Mouse (Mus musculus) brown adipose tissue, adult 24 weeks (tissue): ENCODE results near the gene Calca. TPM values are rescaled to one million over a fixed set of nuclear protein-coding genes. Genes with fewer than 3 reads are reported as not detected.
"Not testable (repeated sequence)": the region's sequence is repeated elsewhere in the genome, so short reads cannot be mapped to it uniquely, and the experiment has no call there.

Experiments
- H3K27ac ChIP-seq: fragments of 200-500 bp; replicated peaks from 2 replicates; pipeline ENCODE4 v1.5.1; 2012; ENCODE audit warnings: low read depth, mild to moderate bottlenecking, low read length
- H3K4me1 ChIP-seq: fragments of 200-500 bp; 2 replicates; pipeline ENCODE4 v1.6.1; 2012; ENCODE audit warnings: low read length, mixed read lengths; ENCODE audit not compliant: control insufficient read depth, insufficient read depth, insufficient read length
- H3K4me3 ChIP-seq: fragments of 200-500 bp; 2 replicates; pipeline ENCODE4 v1.5.1; 2012; ENCODE audit warnings: low read depth, mild to moderate bottlenecking, low read length, moderate library complexity; ENCODE audit not compliant: insufficient read depth
- polyA plus RNA-seq: library from polyadenylated mRNA; stranded (reverse); fragments of >200 nt; gene quantifications from 2 replicates; pipeline ENCODE4 v1.2.4, GENCODE M21; 2012; ENCODE audit not compliant: missing spikeins, insufficient read depth, insufficient read length

Gene Calca
- 1.8 TPM in 1 of 2 replicates, not detected in the other for polyA plus RNA-seq

DNA sequence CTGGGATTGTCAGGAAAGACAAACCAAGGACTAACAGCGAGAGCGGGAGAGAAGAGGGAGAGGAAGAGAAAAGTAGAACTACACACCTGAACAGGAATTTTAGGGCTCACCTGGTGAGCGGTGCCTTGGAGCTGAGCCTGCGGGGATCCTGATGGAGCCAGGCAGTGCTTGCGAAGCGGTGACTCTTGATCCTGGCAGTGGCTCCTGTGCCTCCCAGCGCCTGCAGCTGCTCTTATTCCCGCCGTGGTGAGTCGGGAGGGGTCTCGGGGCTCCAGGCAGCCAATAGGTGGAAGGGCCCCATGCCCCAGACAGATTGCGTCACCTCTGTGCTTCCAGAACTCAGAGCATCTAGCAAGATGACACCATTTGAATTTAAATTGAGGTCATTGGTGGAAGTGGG lies at the start of gene Calca:
Calca (minus strand) TSS at position 256 of the 400 bp plus-strand sequence.
- Histone ChIP-seq H3K4me1 (no peaks in the 10 kb centered on the region), H3K4me3 (peak within 1 kb of the TSS; percentile 54), H3K27ac (no peak within 1 kb of the TSS)

DNA sequence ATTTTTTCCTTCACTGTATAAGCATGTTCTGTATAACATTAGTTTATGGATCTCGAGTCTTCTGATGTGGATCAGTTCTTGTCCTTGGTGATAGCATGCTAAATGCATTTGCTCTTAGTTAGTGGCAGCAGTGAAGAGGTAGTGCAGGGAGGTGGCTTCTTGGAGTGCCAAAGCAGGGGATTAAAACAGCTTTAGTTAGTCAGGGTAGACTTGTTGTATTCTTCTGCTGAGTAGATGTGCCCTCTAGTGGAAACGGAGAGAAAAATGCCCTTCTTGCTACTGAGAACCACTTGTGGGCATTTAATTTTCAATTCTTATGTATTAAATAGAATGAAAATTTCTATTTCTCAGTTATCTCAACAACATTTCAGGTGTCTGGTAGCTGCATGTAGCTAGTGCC lies 36.5 kb upstream of the Calca start:
- no peak overlapping the region for H3K27ac ChIP-seq
- no peak overlapping the region for H3K4me3 ChIP-seq
- H3K4me1 ChIP-seq = no peaks in the 10 kb centered on the region

DNA sequence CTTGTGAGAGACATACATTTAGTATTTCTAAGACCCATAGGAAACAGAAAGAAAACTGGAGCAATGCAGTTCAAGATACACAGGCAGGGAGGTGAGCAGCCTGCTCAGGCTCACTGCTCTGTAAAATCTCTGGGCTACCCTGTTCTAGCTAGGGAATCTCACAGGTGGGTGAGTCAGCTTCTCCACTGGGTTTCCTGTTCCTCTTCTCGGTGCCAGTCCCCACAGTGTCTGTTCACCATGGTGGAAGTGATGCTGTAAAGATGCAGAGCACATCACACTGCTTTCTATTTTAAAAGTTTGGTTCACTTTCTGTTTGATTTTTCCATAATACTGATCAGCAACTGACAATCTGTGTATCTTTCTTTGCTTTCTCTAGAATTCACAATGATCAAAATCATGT lies 35.2 kb upstream of the Calca start:
- no peak overlapping the region for H3K27ac ChIP-seq
- no peak overlapping the region for H3K4me3 ChIP-seq

DNA sequence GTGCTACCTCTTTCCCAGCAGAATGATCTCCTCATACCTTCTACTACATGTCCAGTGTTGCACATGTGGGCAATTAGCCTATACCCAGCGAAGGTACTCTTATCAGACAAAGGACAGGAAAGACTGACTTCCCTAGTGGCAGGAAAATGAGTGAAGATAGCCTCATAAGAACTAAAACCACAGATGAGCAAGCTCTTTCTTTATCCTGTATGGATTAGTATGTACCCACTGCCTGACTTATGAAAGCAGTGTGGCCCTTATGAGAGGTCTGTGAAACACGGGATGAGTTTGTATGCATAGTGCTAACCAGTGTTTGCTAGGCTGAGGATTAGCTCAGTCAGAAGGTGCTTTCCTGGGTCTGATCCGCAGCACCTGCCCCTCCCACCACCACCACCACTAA lies 13.6 kb upstream of the Calca start:
- Histone ChIP-seq H3K27ac (no peak overlapping the region), H3K4me3 (no peak overlapping the region), H3K4me1 (no peaks in the 10 kb centered on the region)

More for the DNA sequence above, 35.2 kb upstream of the Calca start:
- no peaks in the 10 kb centered on the region for H3K4me1 ChIP-seq

DNA sequence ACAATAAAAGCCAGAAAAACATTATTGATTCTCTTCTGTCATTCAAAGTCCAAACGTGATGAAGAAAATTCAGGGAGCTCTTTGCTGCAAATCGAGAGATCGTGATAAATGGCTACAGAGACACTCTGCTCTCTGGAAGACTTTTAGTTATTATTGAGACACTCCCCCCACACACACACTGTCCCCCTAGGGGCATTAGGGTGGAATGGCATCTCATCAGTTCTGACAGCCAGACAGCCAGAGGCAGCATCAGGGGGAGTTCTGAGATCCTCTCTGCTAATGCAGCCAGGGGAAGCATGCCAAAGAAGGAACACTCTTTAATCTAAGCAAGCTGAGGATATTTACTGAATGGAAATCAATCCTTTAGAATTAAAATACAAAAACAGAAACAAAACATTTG lies 12.6 kb upstream of the Calca start:
- Histone ChIP-seq H3K4me3 (no peak overlapping the region), H3K4me1 (no peaks in the 10 kb centered on the region), H3K27ac (no peak overlapping the region)

DNA sequence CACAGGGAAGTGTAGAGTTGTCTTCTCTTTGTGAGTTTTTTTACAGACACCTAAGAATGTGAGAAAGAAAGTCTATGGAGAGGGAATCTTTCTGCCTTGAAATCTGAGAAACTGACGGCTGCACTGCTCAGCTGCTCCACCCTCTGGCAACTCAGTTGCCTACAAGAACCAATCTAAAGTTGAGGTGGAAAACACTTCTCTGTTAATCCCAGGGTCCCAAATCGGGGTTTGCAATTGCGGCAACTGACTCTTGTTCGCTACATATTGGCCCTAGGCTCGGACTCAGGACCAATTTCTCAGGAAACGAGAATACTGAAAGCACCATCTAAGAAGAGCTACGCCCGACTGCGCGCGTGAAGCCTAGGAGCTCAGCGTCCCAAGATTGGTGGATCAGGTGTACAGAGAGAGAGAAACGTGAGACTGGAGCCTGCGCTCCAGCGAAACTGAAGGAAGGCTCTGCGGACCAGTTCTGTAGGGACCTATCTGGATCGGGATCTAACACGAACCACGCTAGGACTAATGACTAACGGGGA lies 522 bp downstream of the Calca start:
- peak overlapping the region; percentile 54 for H3K4me3 ChIP-seq
- no peak overlapping the region for H3K27ac ChIP-seq
- no peaks in the 10 kb centered on the region for H3K4me1 ChIP-seq

DNA sequence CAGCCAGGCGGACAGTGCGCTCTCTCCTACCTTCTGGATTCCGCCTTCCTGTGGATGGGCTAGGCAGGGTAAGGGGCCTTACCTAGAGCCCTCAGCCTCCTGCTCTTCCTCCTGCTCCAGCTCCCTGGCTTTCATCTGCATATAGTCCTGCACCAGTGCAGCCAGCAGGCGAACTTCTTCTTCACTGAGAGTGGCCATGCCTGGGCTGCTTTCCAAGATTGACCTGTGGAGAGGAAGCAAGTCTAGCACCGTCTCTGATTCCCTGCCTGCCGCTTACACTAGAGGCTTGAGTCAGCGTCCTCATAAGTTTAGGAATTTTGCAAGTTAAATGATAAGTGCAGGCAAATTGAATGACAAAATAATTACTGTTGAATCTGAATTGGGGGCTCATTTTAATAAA lies 1.8 kb downstream of the Calca start:
- Histone ChIP-seq H3K4me1 (no peaks in the 10 kb centered on the region), H3K4me3 (no peak overlapping the region), H3K27ac (no peak overlapping the region)

DNA sequence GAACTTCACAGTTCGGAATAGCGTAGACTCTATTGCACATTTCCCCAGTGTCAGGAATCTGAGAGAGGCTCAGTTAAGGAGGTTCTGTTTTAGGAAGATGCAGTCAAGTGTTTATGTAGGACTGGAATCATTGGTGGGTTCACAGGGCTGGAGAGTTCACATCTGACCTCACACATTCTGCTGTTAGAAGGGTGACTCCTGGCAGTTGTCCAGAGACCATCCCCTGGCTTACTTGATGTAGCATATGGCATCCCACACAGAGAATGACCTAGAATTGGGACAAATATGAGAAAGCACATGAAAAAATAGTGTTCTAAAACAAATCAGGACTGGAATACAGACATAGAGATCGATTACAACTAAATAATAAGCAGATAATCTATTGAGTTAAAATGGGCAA lies 10.2 kb downstream of the Calca start:
- H3K27ac ChIP-seq = no peak overlapping the region
- H3K4me1 ChIP-seq = no peaks in the 10 kb centered on the region
- H3K4me3 ChIP-seq = no peak overlapping the region

DNA sequence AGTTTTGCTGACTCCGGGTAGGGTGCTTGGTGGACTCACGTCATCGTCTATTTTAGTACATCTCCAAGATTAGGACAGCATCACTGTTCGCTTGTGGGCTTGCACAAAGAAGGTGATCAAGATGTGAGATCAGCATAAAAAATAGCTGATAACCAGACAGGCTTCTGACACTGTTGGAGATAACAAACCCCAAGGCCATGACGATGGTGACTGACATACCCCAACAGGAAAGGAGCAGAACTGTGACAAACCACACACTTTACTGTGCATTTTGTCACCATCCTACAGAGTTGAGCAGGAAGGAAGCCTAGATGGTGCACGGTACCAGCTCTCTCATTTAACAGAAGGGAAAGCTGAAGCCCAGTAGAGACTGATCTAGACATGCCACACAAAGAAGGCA lies 19.4 kb downstream of the Calca start:
- Histone ChIP-seq H3K4me1 (no peaks in the 10 kb centered on the region), H3K27ac (no peak overlapping the region), H3K4me3 (no peak overlapping the region)

DNA sequence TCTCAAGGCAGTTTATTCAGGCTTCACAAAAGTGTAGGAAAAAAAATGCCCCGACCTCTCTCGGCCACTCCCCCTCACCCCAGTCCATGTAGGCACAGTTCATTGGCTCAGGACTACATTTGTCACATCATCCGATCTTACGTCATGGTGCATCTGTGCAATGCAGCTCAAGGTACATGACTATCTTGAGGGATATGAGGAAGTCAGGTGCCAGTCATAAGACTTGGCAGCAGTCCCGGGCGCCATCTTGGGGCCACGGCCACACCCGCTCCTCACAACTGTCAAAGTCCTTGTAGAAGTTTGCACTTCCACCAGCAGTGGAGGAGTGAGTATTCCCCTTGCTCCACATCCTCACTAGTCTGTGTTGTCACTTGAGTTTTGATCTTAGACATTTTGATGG lies 41.8 kb downstream of the Calca start:
- not testable (repeated sequence) for H3K4me1 ChIP-seq, H3K4me3 ChIP-seq

DNA sequence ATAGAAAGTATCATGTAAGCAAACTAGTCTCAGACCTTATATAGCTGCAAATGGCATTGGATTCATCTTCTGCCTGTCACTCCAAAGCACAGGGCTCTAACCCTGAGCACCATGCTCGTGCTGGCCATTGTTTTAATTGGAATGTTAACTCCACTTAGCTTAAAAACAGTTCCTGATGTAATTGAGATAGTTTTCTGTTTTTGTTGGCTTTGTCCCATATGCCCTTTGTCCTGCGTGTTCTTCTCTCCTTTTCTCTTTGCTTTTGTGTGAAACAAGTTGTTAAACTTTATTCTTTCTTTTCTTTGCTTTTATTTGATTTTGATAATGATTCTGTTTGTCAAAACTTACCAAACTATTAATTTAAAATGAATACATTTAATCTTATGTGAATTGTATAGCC lies 53.7 kb downstream of the Calca start:
- no peak overlapping the region for H3K27ac ChIP-seq
- no peaks in the 10 kb centered on the region for H3K4me1 ChIP-seq
- H3K4me3 ChIP-seq = no peak overlapping the region

More for the DNA sequence above, 41.8 kb downstream of the Calca start:
- not testable (repeated sequence) for H3K27ac ChIP-seq

Other genes with a start within 250 kb of the Calca start
- 93.1 and 120 TPM in 2 replicates for gene Pde3b, start 221.1 kb downstream of the Calca start, polyA plus RNA-seq
- gene Cyp2r1, start 73.4 kb downstream of the Calca start, polyA plus RNA-seq = 1.4 and 2.3 TPM in 2 replicates
- not detected in 2 replicates for gene Calcb, start 82.3 kb upstream of the Calca start, polyA plus RNA-seq
- gene Insc, start 107.3 kb upstream of the Calca start, polyA plus RNA-seq = not detected in 2 replicates